23 mouse cellular contexts compared by ENCODE assay signal in genomic region chr6:143558046-143558884, GRCm38 (mm10).
DNase-seq lines count a peak whose midpoint lies in the region; ATAC-seq and TF ChIP-seq lines count a peak whose summit lies in the region.
"Had no signal": no experiment of that assay in that cellular context is flagged by ENCODE, and none has a peak within 500 bp of the region (broad histone marks: within the 10 kb centered on the region; RNA-seq: fewer than 3 reads in every experiment).

No protein-coding gene starts in this region.

- no peak for TF ChIP-seq EP300 in stomach, postnatal 0 days (optimal IDR thresholded peaks at IDR 0.05)

- no peak for TF ChIP-seq POLR2A in limb, embryonic 14.5 days (IDR thresholded peaks at IDR 0.05; ENCODE audit: borderline replicate concordance, extremely low read depth, insufficient read depth, insufficient read length)

- WGBS in lung, embryonic 15.5 days: 47% methylated on average over 11 of the region's 11 CpGs
- WGBS in embryonic facial prominence, embryonic 14.5 days: 67% methylated on average over 11 of the region's 11 CpGs
- WGBS in limb, embryonic 14.5 days: 61% methylated on average over 11 of the region's 11 CpGs
- 75% methylated on average over 11 of the region's 11 CpGs for WGBS in stomach, postnatal 0 days

- H3K4me2 ChIP-seq in lung, embryonic 15.5 days: no peak overlapping the region; the same call in 1 of the 2 replicates
- no peak overlapping the region for H3K4me2 ChIP-seq in embryonic facial prominence, embryonic 14.5 days (ENCODE audit: low read depth, low read length)
- H3K4me2 ChIP-seq in limb, embryonic 14.5 days (replicated peaks; ENCODE audit: low read depth, low read length, severe bottlenecking): no peak overlapping the region
- H3K4me2 ChIP-seq in stomach, postnatal 0 days (replicated peaks; ENCODE audit: low read depth): no peak overlapping the region
- H3K4me2 ChIP-seq: heart, embryonic 13.5 days; hindbrain, embryonic 14.5 days; liver, embryonic 13.5 days; midbrain, embryonic 11.5 days; neural tube, embryonic 12.5 days had no signal

- no peaks in the 10 kb centered on the region for H3K9me3 ChIP-seq in lung, embryonic 15.5 days
- no peaks in the 10 kb centered on the region for H3K9me3 ChIP-seq in embryonic facial prominence, embryonic 14.5 days (ENCODE audit: control insufficient read depth, low read length)
- no peaks in the 10 kb centered on the region for H3K9me3 ChIP-seq in limb, embryonic 14.5 days (ENCODE audit: control insufficient read depth, low read length)
- no peaks in the 10 kb centered on the region for H3K9me3 ChIP-seq in stomach, postnatal 0 days (ENCODE audit: control insufficient read depth, low read length)
- H3K9me3 ChIP-seq: heart, embryonic 13.5 days; liver, embryonic 13.5 days; neural tube, embryonic 12.5 days had no signal

- DNase-seq in kidney, postnatal 10 days: peak; percentile 10
- DNase-seq in kidney, adult 11 months: no peak
- DNase-seq in lung, postnatal 10 days: no peak
- peak; percentile 57 for DNase-seq in embryonic facial prominence, embryonic 14.5 days (ENCODE audit: low spot score)
- peak; percentile 82 for DNase-seq in limb, embryonic 14.5 days (ENCODE audit: low spot score)
- DNase-seq in stomach, postnatal 0 days (ENCODE audit: low spot score): no peak
- DNase-seq in right cerebral cortex, adult 18-20 months: no peak
- DNase-seq: adrenal gland, postnatal 14 days; cerebellum, adult 18-20 months; cerebellum, postnatal 14 days; gastrocnemius, adult 2 months; heart, postnatal 10 days; liver, embryonic 13.5 days; lung, adult 2 months; thymus, postnatal 4 days had no signal

- H3K4me1 ChIP-seq in lung, embryonic 15.5 days: 0 out of 2 replicates have a peak, but pooled peaks cover 13% of the 10 kb centered on the region
- H3K4me1 ChIP-seq in embryonic facial prominence, embryonic 14.5 days (ENCODE audit: control insufficient read depth, insufficient read depth, low read length): 0 out of 2 replicates have a peak, but pooled peaks cover 4% of the 10 kb centered on the region
- peaks cover 16% of the 10 kb centered on the region for H3K4me1 ChIP-seq in limb, embryonic 14.5 days (ENCODE audit: control insufficient read depth, insufficient read depth, low read length)
- no peaks in the 10 kb centered on the region for H3K4me1 ChIP-seq in stomach, postnatal 0 days (replicated peaks; ENCODE audit: control insufficient read depth, insufficient read depth)
- H3K4me1 ChIP-seq: heart, embryonic 13.5 days; liver, embryonic 13.5 days; neural tube, embryonic 12.5 days had no signal

- no peaks in the 10 kb centered on the region for H3K27me3 ChIP-seq in lung, embryonic 15.5 days
- no peaks in the 10 kb centered on the region for H3K27me3 ChIP-seq in embryonic facial prominence, embryonic 14.5 days (replicated peaks; ENCODE audit: control insufficient read depth, insufficient read depth, low read length)
- H3K27me3 ChIP-seq in limb, embryonic 14.5 days (ENCODE audit: control insufficient read depth, insufficient read depth, low read length): no peaks in the 10 kb centered on the region
- H3K27me3 ChIP-seq in stomach, postnatal 0 days (ENCODE audit: control insufficient read depth, insufficient read depth, low read length): no peaks in the 10 kb centered on the region
- H3K27me3 ChIP-seq: heart, embryonic 13.5 days; liver, embryonic 13.5 days; neural tube, embryonic 12.5 days had no signal

- peak overlapping the region; percentile 65 for H3K27ac ChIP-seq in lung, embryonic 15.5 days
- 0 out of 2 replicates have a peak overlapping the region, but pooled peaks have one; percentile 10 for H3K27ac ChIP-seq in embryonic facial prominence, embryonic 14.5 days (replicated peaks; ENCODE audit: low read depth, low read length)
- peak overlapping the region; percentile 72 for H3K27ac ChIP-seq in limb, embryonic 14.5 days (replicated peaks; ENCODE audit: low read depth, low read length)
- no peak overlapping the region for H3K27ac ChIP-seq in stomach, postnatal 0 days (replicated peaks)
- H3K27ac ChIP-seq: gastrocnemius, adult 2 months; heart, embryonic 13.5 days; hindbrain, embryonic 14.5 days; liver, embryonic 13.5 days; neural tube, embryonic 12.5 days had no signal

- ATAC-seq in lung, embryonic 15.5 days (ENCODE audit: borderline replicate concordance, extremely low read depth, low FRiP score, low TSS enrichment): peak; percentile 75; the same call in 1 of the 2 replicates
- peak; percentile 60; the same call in 1 of the 2 replicates for ATAC-seq in embryonic facial prominence, embryonic 14.5 days (ENCODE audit: low read depth)
- peak; percentile 83 for ATAC-seq in limb, embryonic 14.5 days (ENCODE audit: low FRiP score, low read depth)
- no peak for ATAC-seq in stomach, postnatal 0 days (ENCODE audit: low FRiP score, low TSS enrichment)
- ATAC-seq: forebrain, embryonic 16.5 days; intestine, postnatal 0 days; midbrain, embryonic 16.5 days had no signal

- no peak for TF ChIP-seq CTCF in stomach, postnatal 0 days (IDR thresholded peaks at IDR 0.05; ENCODE audit: low read depth)

- H3K9ac ChIP-seq in lung, embryonic 15.5 days: no peak overlapping the region
- H3K9ac ChIP-seq in embryonic facial prominence, embryonic 14.5 days (ENCODE audit: low read depth, low read length): no peak overlapping the region
- no peak overlapping the region for H3K9ac ChIP-seq in limb, embryonic 14.5 days (ENCODE audit: low read depth, low read length, severe bottlenecking)
- no peak overlapping the region for H3K9ac ChIP-seq in stomach, postnatal 0 days (ENCODE audit: low read length)
- H3K9ac ChIP-seq: heart, embryonic 13.5 days; hindbrain, embryonic 14.5 days; liver, embryonic 13.5 days; neural tube, embryonic 12.5 days had no signal

- H3K4me3 ChIP-seq in lung, embryonic 15.5 days: no peak overlapping the region
- no peak overlapping the region for H3K4me3 ChIP-seq in embryonic facial prominence, embryonic 14.5 days (ENCODE audit: low read depth, low read length)
- no peak overlapping the region for H3K4me3 ChIP-seq in limb, embryonic 14.5 days (replicated peaks; ENCODE audit: low read length)
- no peak overlapping the region for H3K4me3 ChIP-seq in stomach, postnatal 0 days (ENCODE audit: low read depth, low read length)
- H3K4me3 ChIP-seq: gastrocnemius, adult 2 months; heart, embryonic 13.5 days; liver, embryonic 13.5 days; neural tube, embryonic 12.5 days had no signal

- no peaks in the 10 kb centered on the region for H3K36me3 ChIP-seq in lung, embryonic 15.5 days
- H3K36me3 ChIP-seq in embryonic facial prominence, embryonic 14.5 days (ENCODE audit: control insufficient read depth, insufficient read depth, low read length): no peaks in the 10 kb centered on the region
- H3K36me3 ChIP-seq in limb, embryonic 14.5 days (ENCODE audit: control insufficient read depth, insufficient read depth, low read length): no peaks in the 10 kb centered on the region
- no peaks in the 10 kb centered on the region for H3K36me3 ChIP-seq in stomach, postnatal 0 days (ENCODE audit: control insufficient read depth, insufficient read depth, low read length)
- H3K36me3 ChIP-seq: heart, embryonic 13.5 days; liver, embryonic 13.5 days; neural tube, embryonic 12.5 days had no signal

Comparison
In these comparisons a context has a peak if more than half of its experiments do, and no peak if none do; other contexts are left out.
1. DNase-seq: peak in kidney, postnatal 10 days (single experiment), embryonic facial prominence, embryonic 14.5 days (single experiment) and limb, embryonic 14.5 days (single experiment); none in kidney, adult 11 months (single experiment), lung, postnatal 10 days (single experiment), stomach, postnatal 0 days (single experiment) and right cerebral cortex, adult 18-20 months (single experiment).